Mouse (Mus musculus) MEL (cell line): Measurements from ENCODE around the gene Mboat2. TPM values are rescaled to one million over a fixed set of nuclear protein-coding genes. Genes with fewer than 3 reads are reported as not detected.
A peak's percentile ranks its signal among the peaks of the same experiment; 100 is the strongest.

Experiments
- DNase-seq: peaks from one replicate; pipeline ENCODE4 v3.0.0; 2011; ENCODE audit warnings: low read depth, low spot score
- H3K27ac ChIP-seq: 2 replicates; pipeline ENCODE4 v1.5.1; 2012; ENCODE audit warnings: low read depth, mild to moderate bottlenecking, control low read depth, low read length, moderate library complexity; ENCODE audit not compliant: control insufficient read depth
- H3K27me3 ChIP-seq, 2 experiments: fragments of 150-350 bp in 1 of 2; sonication (generic) in 1 of 2; 2 replicates each; pipeline ENCODE4 v1.6.1; 2012; ENCODE audit warnings: low read length in 2 of 2, mild to moderate bottlenecking in 2 of 2, improper control_type of control experiment in 1 of 2, moderate library complexity in 1 of 2; ENCODE audit not compliant: insufficient read depth in 2 of 2, control insufficient read depth in 1 of 2
- H3K36me3 ChIP-seq, 2 experiments: 2 replicates each; pipeline ENCODE4 v1.6.1; 2012 to 2014; ENCODE audit warnings: low read length in 2 of 2, improper control_type of control experiment in 1 of 2, inconsistent platforms in 1 of 2, mild to moderate bottlenecking in 1 of 2; ENCODE audit not compliant: insufficient read depth in 2 of 2, control insufficient read depth in 1 of 2
- H3K4me1 ChIP-seq, 2 experiments: fragments of 150-350 bp in 1 of 2; sonication (generic) in 1 of 2; 2 replicates each; pipeline ENCODE4 v1.6.1; 2012; ENCODE audit warnings: low read length in 2 of 2, improper control_type of control experiment in 1 of 2, mild to moderate bottlenecking in 1 of 2; ENCODE audit not compliant: insufficient read depth in 2 of 2, control insufficient read depth in 1 of 2
- H3K4me3 ChIP-seq, 2 experiments: fragments of 150-350 bp in 1 of 2; sonication (generic) in 1 of 2; 2 replicates each; pipeline ENCODE4 v1.5.1; 2012; ENCODE audit warnings: low read depth in 2 of 2, low read length in 2 of 2, mild to moderate bottlenecking in 2 of 2, moderate library complexity in 2 of 2, control low read depth in 1 of 2, improper control_type of control experiment in 1 of 2; ENCODE audit not compliant: control insufficient read depth in 1 of 2, insufficient read depth in 1 of 2
- H3K79me2 ChIP-seq: 2 replicates; pipeline ENCODE4 v1.6.1; 2012; ENCODE audit warnings: mild to moderate bottlenecking, low read length, moderate library complexity; ENCODE audit not compliant: control insufficient read depth, poor library complexity, insufficient read depth
- H3K9ac ChIP-seq: 2 replicates; pipeline ENCODE4 v1.6.1; 2012; ENCODE audit warnings: low read depth, mild to moderate bottlenecking, control low read depth, low read length, moderate library complexity; ENCODE audit not compliant: control insufficient read depth, poor library complexity, severe bottlenecking
- H3K9me3 ChIP-seq: fragments of 150-350 bp; sonication (generic); replicated peaks from 2 replicates; pipeline ENCODE4 v1.6.1; 2012; ENCODE audit warnings: mild to moderate bottlenecking, low read length, improper control_type of control experiment, moderate library complexity; ENCODE audit not compliant: insufficient read depth
- CTCF ChIP-seq, 3 experiments: IDR thresholded peaks in 2 of 3; conservative IDR thresholded peaks in 1 of 3; 2 replicates each; pipeline ENCODE4 v1.5.1; 2011 to 2012; ENCODE audit warnings: low read length in 3 of 3, low read depth in 2 of 3, mild to moderate bottlenecking in 2 of 3, improper control_type of control experiment in 1 of 3, inconsistent platforms in 1 of 3, mixed read lengths in 1 of 3, moderate library complexity in 1 of 3; ENCODE audit not compliant: control insufficient read depth in 1 of 3, insufficient read depth in 1 of 3, poor library complexity in 1 of 3, severe bottlenecking in 1 of 3
- ELF1 ChIP-seq: IDR thresholded peaks from 2 replicates; pipeline ENCODE4 v1.6.1; 2014; ENCODE audit warnings: low read depth, mild to moderate bottlenecking, inconsistent platforms, low read length, improper control_type of control experiment, moderate library complexity
- ETS1 ChIP-seq: IDR thresholded peaks from 2 replicates; pipeline ENCODE4 v1.6.1; 2012; ENCODE audit warnings: low read depth, mild to moderate bottlenecking, inconsistent platforms, low read length, improper control_type of control experiment, moderate library complexity
- GABPA ChIP-seq: IDR thresholded peaks from 2 replicates; pipeline ENCODE4 v1.6.1; 2012; ENCODE audit warnings: low read depth, mild to moderate bottlenecking, inconsistent platforms, low read length, improper control_type of control experiment, moderate library complexity
- HCFC1 ChIP-seq: IDR thresholded peaks from 2 replicates; pipeline ENCODE4 v1.6.1; 2012; ENCODE audit warnings: low read depth, mild to moderate bottlenecking, inconsistent platforms, low read length, improper control_type of control experiment, moderate library complexity
- MAX ChIP-seq: IDR thresholded peaks from 2 replicates; pipeline ENCODE4 v1.6.1; 2011; ENCODE audit warnings: low read length, improper control_type of control experiment
- MAZ ChIP-seq: IDR thresholded peaks from 2 replicates; pipeline ENCODE4 v1.6.1; 2012; ENCODE audit warnings: low read depth, mild to moderate bottlenecking, inconsistent platforms, low read length, improper control_type of control experiment
- MXI1 ChIP-seq: IDR thresholded peaks from 2 replicates; pipeline ENCODE4 v1.6.1; 2011; ENCODE audit warnings: mild to moderate bottlenecking, low read depth, low read length, improper control_type of control experiment
- MYC ChIP-seq: IDR thresholded peaks from 2 replicates; pipeline ENCODE4 v1.6.1; 2011; ENCODE audit warnings: low read depth, mild to moderate bottlenecking, low read length, improper control_type of control experiment, moderate library complexity
- NELFE ChIP-seq: IDR thresholded peaks from 2 replicates; pipeline ENCODE4 v1.6.1; 2011; ENCODE audit warnings: low read depth, low read length, improper control_type of control experiment
- NRF1 ChIP-seq: IDR thresholded peaks from 2 replicates; pipeline ENCODE4 v1.6.1; 2014; ENCODE audit warnings: low read depth, mild to moderate bottlenecking, inconsistent platforms, low read length, improper control_type of control experiment, moderate library complexity; ENCODE audit not compliant: poor library complexity, insufficient read depth, severe bottlenecking
- POLR2A ChIP-seq, 2 experiments: IDR thresholded peaks; 2 replicates each; pipeline ENCODE4 v1.6.1; 2011 to 2012; ENCODE audit warnings: low read length in 2 of 2, mild to moderate bottlenecking in 2 of 2, control low read depth in 1 of 2, improper control_type of control experiment in 1 of 2, low read depth in 1 of 2, moderate library complexity in 1 of 2; ENCODE audit not compliant: control insufficient read depth in 1 of 2, insufficient read depth in 1 of 2, poor library complexity in 1 of 2
- SIN3A ChIP-seq: IDR thresholded peaks from 2 replicates; pipeline ENCODE4 v1.6.1; 2012; ENCODE audit warnings: low read length, improper control_type of control experiment, inconsistent platforms
- TAL1 ChIP-seq: IDR thresholded peaks from 2 replicates; pipeline ENCODE4 v1.6.1; 2012; ENCODE audit warnings: mild to moderate bottlenecking, inconsistent platforms, low read length, moderate library complexity, mixed read lengths
- UBTF ChIP-seq: IDR thresholded peaks from 2 replicates; pipeline ENCODE4 v1.6.1; 2012; ENCODE audit warnings: low read depth, mild to moderate bottlenecking, inconsistent platforms, low read length, improper control_type of control experiment, moderate library complexity, borderline replicate concordance; ENCODE audit not compliant: insufficient read depth
- USF1 ChIP-seq: IDR thresholded peaks from 2 replicates; pipeline ENCODE4 v1.6.1; 2014; ENCODE audit warnings: low read depth, mild to moderate bottlenecking, inconsistent platforms, low read length, improper control_type of control experiment, moderate library complexity
- ZC3H11A ChIP-seq: IDR thresholded peaks from 2 replicates; pipeline ENCODE4 v1.6.1; 2012; ENCODE audit warnings: low read depth, mild to moderate bottlenecking, inconsistent platforms, low read length, improper control_type of control experiment
- polyA plus RNA-seq, 2 experiments: library from polyadenylated mRNA; stranded (reverse) in 1 of 2; unstranded in 1 of 2; fragments of >175 nt in 1 of 2; fragments of >200 nt in 1 of 2; gene quantifications; 2 replicates each; pipeline versions ENCODE4 v1.2.1 to v1.2.4; 2012; ENCODE audit warnings: low replicate concordance in 2 of 2, low read depth in 1 of 2; ENCODE audit not compliant: insufficient read length in 2 of 2, insufficient read depth in 1 of 2, missing spikeins in 1 of 2
- total RNA-seq: library from RNA; depleted of rRNA; stranded (reverse); fragments of 300-350 nt; gene quantifications from 2 replicates; pipeline ENCODE4 v1.2.3, GENCODE M21; 2012

The Mboat2 gene
- total and polyA plus RNA-seq, 3 experiments = 13.5 TPM; not detected in 1

DNA sequence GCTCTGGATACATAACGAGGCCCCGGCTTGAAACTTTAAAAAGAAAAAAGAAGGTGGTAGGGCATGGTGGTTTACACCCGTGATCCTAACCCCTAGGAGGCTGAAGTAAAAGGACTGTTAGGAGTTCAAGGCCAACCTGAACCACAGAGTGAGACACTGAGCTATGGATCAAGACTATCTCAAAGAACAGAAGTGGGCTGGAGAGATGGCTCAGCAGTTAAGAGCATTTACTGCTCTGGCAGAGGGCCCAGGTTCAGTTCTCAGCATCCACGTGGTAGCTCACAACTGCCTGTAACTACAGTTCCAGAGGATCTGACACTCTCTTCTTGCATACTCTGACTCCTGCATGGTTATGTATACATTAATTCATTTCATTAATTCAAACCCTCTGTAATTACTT, 112.7 kb downstream of the Mboat2 start:
- H3K36me3 ChIP-seq = no peaks in the 10 kb centered on the region
- no peaks in the 10 kb centered on the region for H3K9me3 ChIP-seq
- no peaks in the 10 kb centered on the region for H3K79me2 ChIP-seq
- H3K27ac ChIP-seq = no peak overlapping the region
- H3K9ac ChIP-seq = no peak overlapping the region
- TF ChIP-seq MYC = 0 out of 2 replicates have a peak, but pooled peaks have one; percentile 31
- TF ChIP-seq ELF1 = no peak
- TF ChIP-seq MAX = 0 out of 2 replicates have a peak, but pooled peaks have one; percentile 13
- TF ChIP-seq MAZ = no peak
- TF ChIP-seq POLR2A (IDR thresholded peaks at IDR 0.05; ENCODE audit: control insufficient read depth in 1 of 2, insufficient read depth in 1 of 2, low read depth in 1 of 2, low read length in 2 of 2, poor library complexity in 1 of 2) = no peak
- no peak for TF ChIP-seq HCFC1
- TF ChIP-seq NELFE = no peak
- H3K4me1 ChIP-seq = peaks cover 0 to 5% of the 10 kb centered on the region in 2 experiments; a peak in 2 of 4 replicates
- no peak overlapping the region for H3K4me3 ChIP-seq
- DNase-seq = peak; percentile 64
- H3K27me3 ChIP-seq = no peaks in the 10 kb centered on the region

DNA sequence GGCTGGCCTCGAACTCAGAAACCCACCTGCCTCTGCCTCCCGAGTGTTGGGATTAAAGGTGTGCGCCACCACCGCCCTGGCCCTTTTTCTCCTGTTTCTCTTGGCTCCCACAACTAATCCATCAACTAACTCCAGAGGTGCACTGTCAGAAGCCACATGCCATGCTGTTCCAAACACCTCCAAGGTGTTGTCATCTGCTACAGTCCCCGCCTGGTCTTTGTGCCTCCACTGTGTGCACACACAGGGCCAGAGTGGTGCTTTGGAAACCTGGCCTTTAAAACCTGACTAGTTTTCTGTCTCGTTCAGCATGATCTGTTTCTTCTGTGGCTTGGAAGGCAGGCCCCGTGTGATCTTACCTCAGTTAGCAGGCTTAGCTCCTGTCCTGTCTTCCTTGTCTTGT, 113.9 kb downstream of the Mboat2 start:
- DNase-seq = no peak
- Histone ChIP-seq H3K4me1 (peaks cover 0 to 5% of the 10 kb centered on the region in 2 experiments; a peak in 2 of 4 replicates), H3K79me2 (no peaks in the 10 kb centered on the region), H3K36me3 (no peaks in the 10 kb centered on the region), H3K27me3 (no peaks in the 10 kb centered on the region), H3K9me3 (no peaks in the 10 kb centered on the region), H3K9ac (no peak overlapping the region), H3K27ac (no peak overlapping the region), H3K4me3 (no peak overlapping the region)
- TF ChIP-seq ZC3H11A (no peak), NRF1 (no peak), ETS1 (no peak), POLR2A (IDR thresholded peaks at IDR 0.05; ENCODE audit: control insufficient read depth in 1 of 2, insufficient read depth in 1 of 2, low read depth in 1 of 2, low read length in 2 of 2, poor library complexity in 1 of 2) (no peak), USF1 (no peak), MXI1 (no peak), UBTF (no peak), CTCF (IDR thresholded peaks at IDR 0.05 in 2 of 3, conservative IDR thresholded peaks at IDR 0.05 in 1 of 3; ENCODE audit: control insufficient read depth in 1 of 3, insufficient read depth in 1 of 3, low read depth in 2 of 3, low read length in 3 of 3, poor library complexity in 1 of 3, severe bottlenecking in 1 of 3) (no peak), SIN3A (no peak), TAL1 (no peak), GABPA (no peak)
